Mouse (Mus musculus): Measurements from ENCODE around the gene Esp6.

DNA sequence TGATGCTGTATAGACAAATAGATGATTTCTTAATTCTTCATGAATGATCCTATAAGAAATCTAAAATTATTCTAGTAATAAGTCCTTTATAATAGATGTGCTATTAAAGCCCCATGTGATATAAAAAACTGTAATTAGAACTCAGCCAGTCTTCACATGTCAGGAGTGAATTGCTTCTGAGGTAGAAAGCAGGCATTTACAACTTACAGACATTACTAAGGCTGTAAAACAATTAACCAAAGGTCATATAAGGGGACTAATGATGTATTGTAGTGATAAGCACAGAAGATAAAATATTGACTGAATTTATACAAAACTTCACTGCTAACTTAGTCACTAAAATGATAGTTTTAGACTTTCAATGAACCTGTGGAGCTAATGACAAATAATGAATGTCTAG is 30.0 kb downstream of the Esp6 start:
- TF ChIP-seq CTCF (IDR thresholded peaks at IDR 0.05), result no peak
- TF ChIP-seq EP300 (IDR thresholded peaks at IDR 0.05), result no peak
